Mouse (Mus musculus) kidney, adult 8-10 months (tissue): ENCODE data around the gene Polr2m.

Experiments used
- DNase-seq, 2 experiments: peaks; one replicate each; pipeline ENCODE4 v3.0.0; 2022

The Polr2m gene

DNA sequence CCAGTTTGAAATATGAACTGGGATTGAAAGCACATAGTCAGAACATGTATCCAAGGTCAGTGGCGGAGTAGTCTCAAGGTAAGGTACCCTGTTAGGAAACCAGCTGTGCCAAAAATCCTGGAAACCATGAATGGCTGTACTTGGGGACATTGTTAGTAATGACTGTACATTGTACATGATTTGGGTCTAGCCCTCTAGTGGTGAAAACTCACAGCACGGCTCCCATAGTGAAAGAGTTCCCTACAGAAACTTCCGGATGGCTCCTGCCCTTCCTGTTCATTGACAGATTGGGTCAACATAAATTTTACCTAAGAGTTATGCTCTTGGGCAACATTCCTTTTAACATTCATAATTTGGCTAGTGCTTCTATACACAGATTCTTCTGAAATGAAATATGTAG, 19.6 kb downstream of the Polr2m start:
- DNase-seq = peak in 1 of 2 experiments; percentile 47

DNA sequence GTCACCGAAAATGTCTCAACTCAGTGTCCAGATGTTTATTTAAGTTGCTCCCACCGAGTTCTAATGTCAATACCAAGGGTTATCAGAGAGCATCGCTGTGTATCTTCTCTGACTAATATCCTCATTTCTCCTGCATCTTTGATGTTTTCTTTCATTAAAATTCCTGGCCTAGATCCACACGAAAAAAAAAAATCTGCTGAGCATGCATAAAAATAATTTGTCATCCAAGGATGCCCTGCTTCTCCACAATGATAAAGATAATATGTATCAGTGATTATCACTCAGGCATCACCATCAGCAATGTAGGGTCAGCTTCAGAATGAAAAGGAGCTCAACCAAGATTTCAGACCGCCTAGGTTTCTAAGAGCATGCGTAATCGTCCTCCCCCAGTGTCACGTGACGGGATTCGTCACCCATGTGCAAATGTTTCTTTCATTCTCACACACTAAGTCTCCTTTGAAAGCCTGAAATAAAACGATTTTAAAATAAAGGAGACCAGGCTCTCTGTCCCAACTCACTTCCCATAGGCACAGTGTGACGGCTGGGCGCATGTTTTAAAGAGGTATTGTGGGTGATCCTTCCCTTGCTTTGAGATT, 22.6 kb downstream of the Polr2m start:
- DNase-seq = no peak

DNA sequence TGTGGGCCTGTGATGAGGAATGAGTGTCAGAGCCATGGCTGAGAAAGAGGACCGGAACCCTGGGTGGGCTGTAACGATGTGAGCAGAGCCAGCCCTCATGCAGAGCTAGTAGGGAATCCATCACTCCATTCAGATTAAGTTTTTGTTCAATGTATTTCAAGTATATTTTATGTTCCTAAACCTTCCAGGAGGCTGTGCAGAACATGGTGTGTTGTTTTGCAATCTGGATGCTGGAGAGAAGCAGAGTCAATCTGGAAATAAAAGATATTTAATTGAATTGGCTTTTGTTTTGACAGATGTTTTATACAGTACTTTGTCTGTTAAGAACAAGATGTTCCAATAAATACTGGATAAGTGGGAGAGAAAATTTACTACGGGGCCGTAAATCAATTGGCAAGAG, 29.0 kb downstream of the Polr2m start:
- DNase-seq = no peak

DNA sequence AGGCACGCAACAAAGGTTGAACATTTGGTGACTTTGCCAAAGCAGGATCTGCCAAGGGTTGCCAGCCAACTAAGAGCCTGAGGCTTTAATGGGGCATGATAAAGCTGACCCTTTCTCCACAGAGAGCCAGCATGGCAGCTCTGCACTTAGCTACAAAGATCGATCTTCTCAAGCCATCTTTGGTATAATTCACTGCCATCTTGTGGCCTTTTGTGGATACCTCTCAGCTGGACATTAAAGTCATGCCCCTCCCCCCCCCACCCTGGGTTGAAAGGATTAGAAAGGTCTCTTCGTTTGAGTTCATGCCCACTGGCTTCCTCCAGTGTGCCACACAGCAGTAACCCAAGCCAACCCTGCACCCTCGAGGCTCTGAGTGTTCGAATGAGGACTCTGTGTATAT, 31.8 kb downstream of the Polr2m start:
- no peak for DNase-seq

DNA sequence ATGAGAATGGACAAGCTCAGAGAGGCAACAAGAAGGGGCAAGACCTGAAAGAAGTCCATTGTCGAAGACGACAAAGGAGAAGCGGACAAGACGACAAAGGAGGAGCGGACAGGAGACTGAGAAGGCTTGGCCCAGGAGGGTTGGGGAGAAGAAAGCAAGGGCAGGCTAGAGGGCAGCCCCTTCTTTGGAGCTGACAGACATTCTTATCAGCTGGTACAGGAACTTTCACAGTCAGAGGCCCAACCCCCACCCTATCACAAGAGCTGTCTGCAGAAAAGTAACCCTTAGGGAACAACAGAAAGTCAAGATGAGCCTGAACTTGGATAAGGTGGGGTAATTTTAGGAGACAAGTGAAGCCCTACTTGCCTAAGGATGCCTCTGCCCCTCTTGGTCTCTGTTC, 32.4 kb downstream of the Polr2m start:
- DNase-seq = no peak

DNA sequence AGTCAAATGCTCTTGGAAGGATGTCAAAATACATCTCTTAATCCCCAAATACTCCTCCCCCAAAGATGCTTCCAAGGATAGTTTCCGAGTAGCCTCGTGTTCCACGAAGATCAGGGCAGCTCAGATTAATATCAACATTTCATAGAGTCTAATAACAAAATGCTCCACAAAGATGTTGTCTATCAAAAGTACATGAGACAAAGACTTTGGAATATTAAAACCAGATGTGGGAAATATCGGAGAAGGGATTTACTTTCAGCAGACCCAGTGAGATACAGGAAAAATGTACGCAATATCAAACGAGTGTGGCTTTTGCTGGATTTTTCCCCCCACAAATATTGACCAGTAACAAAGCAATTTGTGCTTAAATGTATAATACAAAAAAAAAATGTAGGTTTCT, 35.1 kb downstream of the Polr2m start:
- DNase-seq = no peak

DNA sequence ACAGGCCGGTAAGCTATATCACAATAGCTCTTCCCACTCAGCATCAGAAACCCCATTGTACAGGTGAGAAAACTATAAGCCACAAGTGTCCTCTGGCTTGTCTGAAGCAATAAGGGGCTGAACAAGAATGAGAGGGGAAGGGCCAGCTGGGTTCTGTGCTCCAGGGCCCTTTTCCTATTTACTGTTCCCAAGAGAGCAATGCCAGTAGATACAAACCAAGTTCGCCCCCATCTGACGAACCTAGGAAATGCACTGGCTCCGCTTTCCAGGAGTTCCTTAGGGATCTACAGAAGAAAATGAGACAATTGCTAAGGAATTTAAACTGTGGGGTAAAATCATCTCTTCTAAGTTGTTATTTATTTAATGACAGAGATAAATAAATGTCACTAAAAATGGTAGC, 38.2 kb downstream of the Polr2m start:
- DNase-seq = peak; percentile 65 to 85

DNA sequence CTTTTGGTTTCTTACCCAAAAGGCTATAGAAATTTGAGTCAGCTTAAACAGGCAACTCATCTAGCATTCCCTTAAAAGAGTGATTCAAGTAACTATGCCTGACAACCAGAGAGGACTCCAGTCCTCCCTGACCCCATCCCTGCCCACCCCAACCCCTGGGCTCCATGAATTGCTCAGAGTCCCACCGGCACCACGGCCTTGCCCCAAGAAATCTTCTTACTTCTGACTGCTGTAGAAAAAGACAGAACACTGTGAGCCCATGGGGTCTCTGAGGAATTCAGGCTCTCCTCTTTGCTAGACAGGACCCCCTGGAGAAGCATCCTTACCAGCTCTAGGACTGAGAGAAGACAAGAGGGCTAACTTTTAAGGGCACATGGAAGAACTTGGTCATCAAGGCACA, 40.4 kb downstream of the Polr2m start:
- no peak for DNase-seq

DNA sequence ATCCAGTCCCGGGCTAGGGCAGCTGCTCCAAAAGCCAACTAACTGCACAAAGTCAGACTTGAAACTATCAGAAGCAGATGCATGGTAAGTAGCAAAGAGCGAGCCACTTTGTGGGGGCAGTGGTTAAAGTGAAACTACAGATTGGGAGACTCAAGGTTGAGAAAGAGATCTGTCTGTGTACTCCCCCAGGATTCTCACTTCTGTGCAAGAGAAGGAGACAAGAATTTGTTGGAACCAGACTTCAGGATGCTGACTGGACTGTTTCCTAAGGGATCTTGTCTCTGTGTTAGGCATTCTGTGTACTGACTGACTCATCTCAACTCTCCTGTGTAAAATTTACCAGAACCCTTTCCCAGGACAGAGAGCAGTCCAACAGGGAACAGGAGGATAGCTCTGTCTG, 47.6 kb downstream of the Polr2m start:
- DNase-seq = no peak
